Mouse (Mus musculus) lung, adult 2 months (tissue): ENCODE data around the gene Nfkbiz. TPM values are rescaled to one million over a fixed set of nuclear protein-coding genes. Genes with fewer than 3 reads are reported as not detected.
A peak's percentile ranks its signal among the peaks of the same experiment; 100 is the strongest.

Experiments
- DNase-seq: peaks from one replicate; pipeline ENCODE4 v3.0.0; 2022
- H3K4me1 ChIP-seq: fragments of 200-500 bp; 2 replicates; pipeline ENCODE4 v1.6.1; 2011; ENCODE audit warnings: low read length; ENCODE audit not compliant: control insufficient read depth, insufficient read depth
- H3K4me3 ChIP-seq: fragments of 200-500 bp; replicated peaks from 2 replicates; pipeline ENCODE3; 2011; ENCODE audit warnings: low read depth, mild to moderate bottlenecking, control low read depth, low read length; ENCODE audit errors: extremely low read depth
- CTCF ChIP-seq: fragments of 200-500 bp; IDR thresholded peaks from 2 replicates; pipeline ENCODE4 v1.5.1; 2011; ENCODE audit warnings: mild to moderate bottlenecking, low read length, control low read depth; ENCODE audit not compliant: insufficient read depth
- POLR2A ChIP-seq: fragments of 200-500 bp; IDR thresholded peaks from 2 replicates; pipeline ENCODE4 v1.6.1; 2011; ENCODE audit warnings: low read depth, mild to moderate bottlenecking, control low read depth, low read length, borderline replicate concordance; ENCODE audit errors: extremely low read depth
- WGBS: fragments of 180-500 bp; shearing (Covaris S2); methylation state at CpG from one replicate; pipeline ENCODE4 v1.1.7; 2018; 5-methylcytosine and 5-hydroxymethylcytosine counted together
- polyA plus RNA-seq: library from polyadenylated mRNA; depleted of rRNA; stranded (reverse); fragments of >200 nt; gene quantifications from 2 replicates; pipeline ENCODE4 v1.2.3, GENCODE M21; 2012; rRNA removed

The Nfkbiz gene
- polyA plus RNA-seq, 1 experiment, result 15.3 TPM

GRCm38 (mm10) chr16:55787385-55788072 is 51.2 kb downstream of the Nfkbiz start:
- DNase-seq, result no peak
- H3K4me1 ChIP-seq, result no peaks in the 10 kb centered on the region
- WGBS, result 76% methylated on average over 13 of the region's 13 CpGs
- H3K4me3 ChIP-seq, result no peak overlapping the region
- TF ChIP-seq CTCF (no peak), POLR2A (no peak)

GRCm38 (mm10) chr16:55784379-55784778 is 54.3 kb downstream of the Nfkbiz start:
- Histone ChIP-seq H3K4me3 (no peak overlapping the region), H3K4me1 (peaks cover 2% of the 10 kb centered on the region; the same call in 1 of the 2 replicates)
- TF ChIP-seq CTCF (no peak), POLR2A (no peak)
- WGBS, result 73% methylated on average over 7 of the region's 7 CpGs
- DNase-seq, result no peak

- Histone ChIP-seq H3K4me3 (no peak overlapping the region), H3K4me1 (peaks cover 2% of the 10 kb centered on the region; the same call in 1 of the 2 replicates)
- no peak for DNase-seq
- WGBS, result 71% methylated on average over 3 of the region's 3 CpGs
- TF ChIP-seq CTCF, result no peak
- TF ChIP-seq POLR2A, result no peak
These were observed 54.8 kb downstream of the Nfkbiz start for GRCm38 (mm10) chr16:55783923-55784322.

- H3K4me3 ChIP-seq, result no peak overlapping the region
- H3K4me1 ChIP-seq, result peaks cover 2% of the 10 kb centered on the region; the same call in 1 of the 2 replicates
- 78% methylated on average over 2 of the region's 2 CpGs for WGBS
- TF ChIP-seq POLR2A (no peak), CTCF (no peak)
- DNase-seq, result no peak
These were observed 55.8 kb downstream of the Nfkbiz start for GRCm38 (mm10) chr16:55782911-55783310.

GRCm38 (mm10) chr16:55781809-55782208 is 56.9 kb downstream of the Nfkbiz start:
- DNase-seq, result peak; percentile 22
- WGBS, result 47% methylated on average over 5 of the region's 5 CpGs
- H3K4me3 ChIP-seq, result no peak overlapping the region
- TF ChIP-seq POLR2A (no peak), CTCF (no peak)
- peaks cover 2% of the 10 kb centered on the region; the same call in 1 of the 2 replicates for H3K4me1 ChIP-seq

- WGBS, result 61% methylated on average over 5 of the region's 5 CpGs
- no peak overlapping the region for H3K4me3 ChIP-seq
These were observed 57.6 kb downstream of the Nfkbiz start for GRCm38 (mm10) chr16:55780958-55781558.

GRCm38 (mm10) chr16:55776329-55776728 is 62.4 kb downstream of the Nfkbiz start:
- DNase-seq, result no peak
- Histone ChIP-seq H3K4me1 (no peaks in the 10 kb centered on the region), H3K4me3 (no peak overlapping the region)
- no peak for TF ChIP-seq POLR2A
- TF ChIP-seq CTCF, result no peak
- WGBS, result 62% methylated on average over 11 of the region's 11 CpGs

More at GRCm38 (mm10) chr16:55780958-55781558, 57.6 kb downstream of the Nfkbiz start:
- TF ChIP-seq CTCF, result no peak
- TF ChIP-seq POLR2A, result no peak
- no peak for DNase-seq
- peaks cover 2% of the 10 kb centered on the region; the same call in 1 of the 2 replicates for H3K4me1 ChIP-seq

- WGBS, result 77% methylated on average over 3 of the region's 3 CpGs
- Histone ChIP-seq H3K4me1 (no peaks in the 10 kb centered on the region), H3K4me3 (no peak overlapping the region)
- TF ChIP-seq POLR2A (no peak), CTCF (no peak)
- no peak for DNase-seq
These were observed 68.5 kb downstream of the Nfkbiz start for GRCm38 (mm10) chr16:55770247-55770646.

Other genes starting within 250 kb of the Nfkbiz start
- 1.8 and 2.9 TPM in 2 replicates for gene Nxpe3, start 56.4 kb upstream of the Nfkbiz start, polyA plus RNA-seq
- gene Cep97, start 96.0 kb upstream of the Nfkbiz start, polyA plus RNA-seq, result 0.55 and 1.6 TPM in 2 replicates
- gene Rpl24, start 127.4 kb upstream of the Nfkbiz start, polyA plus RNA-seq, result 61.7 and 86.4 TPM in 2 replicates
- gene Zbtb11, start 135.0 kb upstream of the Nfkbiz start, polyA plus RNA-seq, result 3.3 and 3.7 TPM in 2 replicates
- 12.2 and 25.4 TPM in 2 replicates for gene Pcnp, start 190.8 kb upstream of the Nfkbiz start, polyA plus RNA-seq
- gene Trmt10c, start 198.9 kb upstream of the Nfkbiz start, polyA plus RNA-seq, result 2.1 TPM in 2 replicates
- 2.2 and 4.5 TPM in 2 replicates for gene Senp7, start 209.4 kb upstream of the Nfkbiz start, polyA plus RNA-seq